Comparison of ENCODE assay signal across 12 mouse cellular contexts in the genomic region with DNA sequence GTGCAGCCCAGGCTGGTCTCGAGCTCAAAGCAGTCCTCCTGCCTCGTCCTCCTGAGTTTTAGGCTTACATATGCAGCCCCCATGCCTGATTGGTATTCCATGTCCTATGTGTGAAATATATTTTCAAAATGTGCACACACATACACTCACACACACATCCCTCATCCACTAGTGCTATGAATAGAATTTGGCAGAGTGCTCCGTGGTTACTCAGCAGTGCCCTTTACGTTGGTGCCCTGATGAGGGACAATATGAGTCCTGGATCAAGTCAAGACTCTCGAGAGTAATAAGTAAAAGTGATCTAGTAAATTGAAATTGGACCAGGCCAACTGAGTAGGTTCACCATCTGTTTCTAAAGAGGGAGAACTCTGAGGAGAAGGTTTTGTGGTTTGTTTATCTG. TPM values are rescaled to one million over a fixed set of nuclear protein-coding genes. Genes with fewer than 3 reads are reported as not detected.
DNase-seq lines count a peak whose midpoint lies in the region; ATAC-seq and TF ChIP-seq lines count a peak whose summit lies in the region.
"Had no signal": no experiment of that assay in that cellular context is flagged by ENCODE, and none has a peak within 500 bp of the region (broad histone marks: within the 10 kb centered on the region; RNA-seq: fewer than 3 reads in every experiment).

No protein-coding gene starts in this region.

- peak overlapping the region; percentile 63 for H3K9ac ChIP-seq in heart, embryonic 13.5 days
- H3K9ac ChIP-seq in stomach, postnatal 0 days (ENCODE audit: low read length): peak overlapping the region; percentile 18; the same call in 1 of the 2 replicates

- H3K4me3 ChIP-seq in heart, embryonic 13.5 days: no peak overlapping the region
- H3K4me3 ChIP-seq in megakaryocyte, embryonic 14.5 days (replicated peaks): peak overlapping the region; percentile 12
- H3K4me3 ChIP-seq in stomach, postnatal 0 days (ENCODE audit: low read depth, low read length): no peak overlapping the region

- no peak for ATAC-seq in heart, embryonic 13.5 days (ENCODE audit: extremely low read depth, insufficient number of reproducible peaks, low FRiP score, low TSS enrichment)
- ATAC-seq in megakaryocyte, adult 5-6 weeks (ENCODE audit: poor library complexity, severe bottlenecking): no peak
- ATAC-seq in stomach, postnatal 0 days (ENCODE audit: low FRiP score, low TSS enrichment): no peak
- ATAC-seq: forebrain, embryonic 14.5 days had no signal

- DNase-seq in adrenal gland, adult (ENCODE audit: inconsistent age in 2 of 2, low spot score in 1 of 2): peak; percentile 61 to 88
- DNase-seq in adrenal gland, postnatal 10 days: no peak
- DNase-seq in heart, postnatal 4 days: no peak
- DNase-seq in stomach, postnatal 0 days (ENCODE audit: low spot score): no peak
- DNase-seq in spleen, postnatal 36 days (ENCODE audit: low spot score in 2 of 2): no peak
- DNase-seq: kidney, adult 11 months; layer of hippocampus, adult 9-11 months; lung, postnatal 36 days had no signal

- H3K27me3 ChIP-seq in heart, embryonic 13.5 days (replicated peaks): no peaks in the 10 kb centered on the region
- H3K27me3 ChIP-seq in megakaryocyte, embryonic 14.5 days (replicated peaks): no peaks in the 10 kb centered on the region
- H3K27me3 ChIP-seq in stomach, postnatal 0 days (ENCODE audit: control insufficient read depth, insufficient read depth, low read length): no peaks in the 10 kb centered on the region

- H3K4me2 ChIP-seq in heart, embryonic 13.5 days: peak overlapping the region; percentile 54
- no peak overlapping the region for H3K4me2 ChIP-seq in stomach, postnatal 0 days (replicated peaks; ENCODE audit: low read depth)

- TF ChIP-seq CTCF in stomach, postnatal 0 days (IDR thresholded peaks at IDR 0.05; ENCODE audit: low read depth): no peak

- no peaks in the 10 kb centered on the region for H3K9me3 ChIP-seq in heart, embryonic 13.5 days
- no peaks in the 10 kb centered on the region for H3K9me3 ChIP-seq in megakaryocyte, embryonic 14.5 days
- H3K9me3 ChIP-seq in stomach, postnatal 0 days (ENCODE audit: control insufficient read depth, low read length): no peaks in the 10 kb centered on the region

- 46% methylated on average over 5 of the region's 5 CpGs for WGBS in heart, embryonic 13.5 days
- WGBS in stomach, postnatal 0 days: 68% methylated on average over 5 of the region's 5 CpGs

- H3K36me3 ChIP-seq in heart, embryonic 13.5 days: peaks cover 46% of the 10 kb centered on the region
- peaks cover 99% of the 10 kb centered on the region for H3K36me3 ChIP-seq in megakaryocyte, embryonic 14.5 days (replicated peaks; ENCODE audit: low read length)
- H3K36me3 ChIP-seq in stomach, postnatal 0 days (ENCODE audit: control insufficient read depth, insufficient read depth, low read length): peaks cover 4% of the 10 kb centered on the region; the same call in 1 of the 2 replicates

- peak overlapping the region; percentile 95 for H3K27ac ChIP-seq in heart, embryonic 13.5 days (replicated peaks)
- peak overlapping the region; percentile 94 for H3K27ac ChIP-seq in stomach, postnatal 0 days (replicated peaks)

- peaks cover 97% of the 10 kb centered on the region for H3K4me1 ChIP-seq in heart, embryonic 13.5 days
- peaks cover 84% of the 10 kb centered on the region for H3K4me1 ChIP-seq in megakaryocyte, embryonic 14.5 days
- H3K4me1 ChIP-seq in stomach, postnatal 0 days (replicated peaks; ENCODE audit: control insufficient read depth, insufficient read depth): peaks cover 31% of the 10 kb centered on the region

- TF ChIP-seq EP300 in stomach, postnatal 0 days (optimal IDR thresholded peaks at IDR 0.05): no peak

RNA-seq across cellular contexts. Expression of a gene that starts 29.7 kb away (rescaled TPM):
- 1 to 10 TPM; 1.3 to 9.6 TPM for total RNA-seq in adrenal gland, postnatal 10 days (2021)
- 1.1 and 1.6 TPM in 2 replicates for polyA plus RNA-seq in heart, embryonic 13.5 days (2015; fragmentation: Nextera tagmentation; extraction: Ambion mirVana)
- total RNA-seq in heart, postnatal 4 days (2021): under 1 TPM in 1 of 2 experiments, not detected in 1; 0.23 TPM
- polyA plus RNA-seq in megakaryocyte, embryonic 14.5 days (2012; ENCODE audit: insufficient read depth, low replicate concordance): not detected in 2 replicates
- total RNA-seq in megakaryocyte, adult 5-6 weeks (2015): not detected in 2 replicates
- not detected in 2 replicates for total RNA-seq in megakaryocyte, adult 5-6 weeks (2017)
- polyA plus RNA-seq in stomach, postnatal 0 days (2015; fragmentation: Nextera tagmentation; extraction: Ambion mirVana): 0.12 TPM in 1 of 2 replicates, not detected in the other
- polyA plus RNA-seq: forebrain, embryonic 14.5 days had no signal

RNA-seq across cellular contexts. Expression of a gene that starts 44.4 kb away (rescaled TPM):
- 100 to 1,000 TPM; 122 to 123 TPM for total RNA-seq in adrenal gland, postnatal 10 days (2021)
- 41.6 and 42.0 TPM in 2 replicates for polyA plus RNA-seq in heart, embryonic 13.5 days (2015; fragmentation: Nextera tagmentation; extraction: Ambion mirVana)
- total RNA-seq in heart, postnatal 4 days (2021): 10 to 100 TPM; 60.5 to 61.2 TPM
- polyA plus RNA-seq in megakaryocyte, embryonic 14.5 days (2012; ENCODE audit: insufficient read depth, low replicate concordance): 43.5 and 51.0 TPM in 2 replicates
- total RNA-seq in megakaryocyte, adult 5-6 weeks (2015): 23.4 and 23.8 TPM in 2 replicates
- 36.9 and 39.8 TPM in 2 replicates for total RNA-seq in megakaryocyte, adult 5-6 weeks (2017)
- 31.2 and 32.9 TPM in 2 replicates for polyA plus RNA-seq in stomach, postnatal 0 days (2015; fragmentation: Nextera tagmentation; extraction: Ambion mirVana)

RNA-seq across cellular contexts. Expression of a gene that starts 46.5 kb away (rescaled TPM):
- total RNA-seq in adrenal gland, postnatal 10 days (2021): 10 to 100 TPM; 13.2 to 13.9 TPM
- 17.4 and 17.6 TPM in 2 replicates for polyA plus RNA-seq in heart, embryonic 13.5 days (2015; fragmentation: Nextera tagmentation; extraction: Ambion mirVana)
- total RNA-seq in heart, postnatal 4 days (2021): 10 to 100 TPM; 11.7 to 12.8 TPM
- 0.97 TPM in 1 of 2 replicates, not detected in the other for polyA plus RNA-seq in megakaryocyte, embryonic 14.5 days (2012; ENCODE audit: insufficient read depth, low replicate concordance)
- 12.7 TPM in 2 replicates for total RNA-seq in megakaryocyte, adult 5-6 weeks (2015)
- 4.7 and 6.2 TPM in 2 replicates for total RNA-seq in megakaryocyte, adult 5-6 weeks (2017)
- polyA plus RNA-seq in stomach, postnatal 0 days (2015; fragmentation: Nextera tagmentation; extraction: Ambion mirVana): 15.6 and 17.0 TPM in 2 replicates

Comparison
In these comparisons a context has a peak if more than half of its experiments do, and no peak if none do; other contexts are left out.
1. DNase-seq: peak in adrenal gland, adult (2 of 2); none in adrenal gland, postnatal 10 days (single experiment), heart, postnatal 4 days (single experiment), stomach, postnatal 0 days (single experiment) and spleen, postnatal 36 days (0 of 2).